Mouse (Mus musculus) left cerebral cortex, adult 11 months (tissue): ENCODE data around the gene Tcp11l2.

Experiments used
- DNase-seq: peaks from one replicate; pipeline ENCODE4 v3.0.0; 2022; ENCODE audit warnings: low spot score

Tcp11l2 gene

DNA sequence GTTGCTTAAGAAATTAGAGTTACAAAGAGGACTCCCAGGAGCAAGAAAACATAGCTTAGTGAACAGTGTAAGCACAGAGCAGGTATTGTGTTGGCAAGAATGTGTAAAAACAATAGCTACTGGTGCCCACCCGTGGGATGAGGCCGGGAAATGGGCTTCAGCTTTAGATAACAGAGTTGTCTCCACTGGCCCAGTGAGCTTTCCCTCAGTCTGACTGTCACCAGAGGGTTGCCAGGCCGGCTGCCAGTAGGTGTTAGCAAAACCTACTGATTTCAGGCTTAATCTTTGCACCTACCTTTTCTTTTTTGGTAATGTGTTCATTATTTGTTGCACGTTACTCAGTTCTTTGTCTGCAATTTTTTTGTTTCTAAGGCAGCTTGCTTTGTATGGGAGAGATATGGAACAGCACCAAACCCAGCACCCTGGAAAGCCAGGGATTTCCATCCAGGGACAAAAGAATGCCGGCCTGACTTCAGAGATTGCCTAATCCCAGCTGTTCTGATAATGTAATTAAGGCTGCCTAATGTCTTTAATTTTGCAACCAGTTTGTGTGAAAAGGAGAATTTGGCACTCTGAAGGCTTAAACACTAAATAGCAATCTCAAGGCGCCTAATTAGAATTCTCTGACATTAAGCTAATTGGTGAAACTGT, 81.1 kb downstream of the Tcp11l2 start:
- no peak for DNase-seq

DNA sequence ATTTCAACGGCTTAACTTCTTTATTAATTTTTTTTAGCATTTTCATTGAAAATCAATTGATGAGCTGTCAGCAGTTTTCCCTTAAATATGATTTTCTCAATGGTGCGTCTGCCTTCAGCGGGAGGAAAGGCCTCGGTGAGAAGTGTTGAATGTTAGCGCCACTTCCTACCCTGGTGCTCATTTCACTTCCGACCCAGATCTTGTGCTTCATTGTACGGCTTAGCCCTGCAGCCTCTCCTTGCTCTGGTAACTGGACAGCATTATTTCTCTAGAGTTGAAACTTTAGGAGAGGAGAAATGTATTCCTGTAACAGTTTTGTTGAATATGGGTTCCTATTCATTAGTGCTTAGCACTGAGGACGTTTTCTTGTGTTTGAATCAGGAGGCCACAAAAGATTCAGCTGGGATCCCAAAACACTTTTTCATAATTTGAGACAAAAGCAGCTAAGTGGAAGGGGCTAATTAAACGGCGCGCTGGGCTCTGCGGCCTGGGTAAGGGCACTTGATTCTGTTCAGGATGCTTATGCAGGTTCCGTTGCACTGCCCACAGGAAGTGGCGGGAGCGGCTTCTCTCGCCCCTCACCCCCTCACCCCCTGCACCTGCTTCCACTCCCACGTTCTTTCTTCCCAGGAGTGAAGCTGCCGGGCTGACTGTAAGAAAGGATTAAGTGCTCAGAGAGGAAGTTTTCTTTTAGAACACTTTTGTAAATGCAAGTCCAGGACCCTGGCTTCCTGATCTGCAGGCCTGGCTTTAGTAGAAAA, 81.8 kb downstream of the Tcp11l2 start:
- no peak for DNase-seq

DNA sequence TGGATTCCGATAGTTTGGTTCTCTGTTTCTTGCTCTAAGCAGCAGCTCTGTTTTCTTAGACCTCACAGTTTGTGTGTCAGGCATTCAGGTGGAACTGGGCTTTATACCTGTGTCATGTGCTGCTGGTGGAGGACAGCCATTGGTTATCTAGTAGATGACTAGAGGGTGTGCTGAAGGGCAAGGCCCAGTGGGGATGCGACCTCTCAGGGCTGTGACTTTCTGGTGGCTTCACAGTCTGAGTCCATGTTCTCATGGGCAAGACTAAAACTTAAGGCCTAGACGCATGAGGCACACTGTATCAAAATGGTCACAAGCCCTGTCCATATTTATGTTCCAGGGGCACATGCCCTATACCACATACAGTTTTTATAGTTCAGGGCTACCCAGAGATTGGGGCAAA, 82.9 kb downstream of the Tcp11l2 start:
- DNase-seq = no peak

DNA sequence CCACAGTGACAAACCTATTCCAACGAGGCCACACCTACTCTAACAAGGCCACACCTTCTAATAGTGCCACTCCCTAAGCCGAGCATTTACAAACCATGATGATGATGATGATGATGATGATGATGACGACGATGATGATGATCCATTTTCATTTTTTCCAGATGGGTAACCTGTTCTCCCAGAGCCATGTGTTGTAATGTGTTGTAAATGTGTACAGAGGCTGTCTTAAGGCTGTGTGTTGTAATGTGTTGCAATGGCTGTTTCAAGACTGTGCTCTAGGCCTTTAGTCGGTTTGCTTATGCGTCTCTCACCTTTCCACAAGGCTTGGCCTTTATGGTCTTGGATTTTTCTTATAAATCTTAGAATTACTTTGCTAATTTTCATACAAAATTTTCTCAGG, 85.7 kb downstream of the Tcp11l2 start:
- DNase-seq = no peak
